24 mouse cellular contexts compared by ENCODE assay signal in the genomic region with DNA sequence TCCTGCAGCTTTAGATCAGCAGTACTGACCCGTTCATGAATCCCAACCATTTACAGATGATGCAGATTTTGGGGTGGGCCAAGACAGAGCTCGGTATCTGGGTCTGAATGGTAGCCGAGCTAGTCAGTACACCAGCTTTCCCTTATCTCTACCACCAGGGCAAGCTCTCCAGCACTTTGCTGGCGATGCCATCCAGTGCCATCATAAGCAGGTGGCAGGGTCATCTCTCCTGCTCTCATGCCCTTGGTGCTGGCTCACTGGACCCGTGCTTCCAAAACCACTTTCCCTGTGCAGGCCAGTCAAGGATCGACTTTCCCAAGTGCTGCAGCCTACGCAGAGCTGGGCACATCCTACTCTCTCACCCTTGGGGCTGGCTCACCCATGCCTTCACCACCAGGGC.
"Had no signal": no experiment of that assay in that cellular context is flagged by ENCODE, and none has a peak within 500 bp of the region (broad histone marks: within the 10 kb centered on the region; RNA-seq: fewer than 3 reads in every experiment).

No protein-coding gene starts in this region.

- H3K4me3 ChIP-seq: heart, embryonic 13.5 days; heart, embryonic 15.5 days; hindbrain, embryonic 10.5 days; hindbrain, embryonic 12.5 days; intestine, embryonic 15.5 days; layer of hippocampus, adult 2 months; left cerebral cortex, adult 2 months; limb, embryonic 10.5 days; limb, embryonic 12.5 days; liver, embryonic 13.5 days had no signal

- H3K27ac ChIP-seq: heart, embryonic 13.5 days; heart, embryonic 15.5 days; hindbrain, embryonic 10.5 days; hindbrain, embryonic 12.5 days; hindbrain, embryonic 14.5 days; intestine, embryonic 15.5 days; layer of hippocampus, adult 2 months; left cerebral cortex, adult 2 months; limb, embryonic 10.5 days; limb, embryonic 12.5 days; liver, embryonic 13.5 days had no signal

- H3K4me1 ChIP-seq: heart, embryonic 13.5 days; heart, embryonic 15.5 days; hindbrain, embryonic 10.5 days; hindbrain, embryonic 12.5 days; intestine, embryonic 15.5 days; limb, embryonic 10.5 days; limb, embryonic 12.5 days; liver, embryonic 13.5 days had no signal

- H3K4me2 ChIP-seq: heart, embryonic 11.5 days; heart, embryonic 13.5 days; heart, embryonic 15.5 days; hindbrain, embryonic 12.5 days; hindbrain, embryonic 14.5 days; intestine, embryonic 15.5 days; limb, embryonic 12.5 days; liver, embryonic 11.5 days; liver, embryonic 13.5 days had no signal

- ATAC-seq: hindbrain, embryonic 16.5 days; inflammation-experienced regulatory T-cells, adult 6 months; intestine, embryonic 15.5 days; intestine, postnatal 0 days had no signal

- H3K36me3 ChIP-seq: heart, embryonic 13.5 days; heart, embryonic 15.5 days; hindbrain, embryonic 10.5 days; hindbrain, embryonic 12.5 days; intestine, embryonic 15.5 days; limb, embryonic 10.5 days; limb, embryonic 12.5 days; liver, embryonic 13.5 days had no signal

- H3K27me3 ChIP-seq: heart, embryonic 13.5 days; heart, embryonic 15.5 days; hindbrain, embryonic 12.5 days; intestine, embryonic 15.5 days; limb, embryonic 12.5 days; liver, embryonic 13.5 days had no signal

- H3K9ac ChIP-seq: heart, embryonic 13.5 days; heart, embryonic 15.5 days; hindbrain, embryonic 12.5 days; hindbrain, embryonic 14.5 days; intestine, embryonic 15.5 days; limb, embryonic 12.5 days; liver, embryonic 13.5 days had no signal

- DNase-seq: gastrocnemius, postnatal 25 days; heart, postnatal 14 days; heart, postnatal 4 days; kidney, adult 18-20 months; kidney, adult 8-10 months; kidney, postnatal 14 days; kidney, postnatal 4 days; liver; liver, embryonic 13.5 days had no signal

- H3K9me3 ChIP-seq: heart, embryonic 13.5 days; heart, embryonic 15.5 days; hindbrain, embryonic 10.5 days; hindbrain, embryonic 12.5 days; intestine, embryonic 15.5 days; limb, embryonic 10.5 days; limb, embryonic 12.5 days; liver, embryonic 13.5 days had no signal
